In genomic region chr2:32157328-32157727, GRCm38 (mm10) we compare ENCODE assay signal across 12 mouse cellular contexts. TPM values are rescaled to one million over a fixed set of nuclear protein-coding genes. Genes with fewer than 3 reads are reported as not detected.
DNase-seq lines count a peak whose midpoint lies in the region; ATAC-seq lines count a peak whose summit lies in the region.
"Had no signal": no experiment of that assay in that cellular context is flagged by ENCODE, and none has a peak within 500 bp of the region (broad histone marks: within the 10 kb centered on the region; RNA-seq: fewer than 3 reads in every experiment).

No protein-coding gene starts in this region.

- 0 out of 2 replicates have a peak overlapping the region, but pooled peaks have one; percentile 6 for H3K4me2 ChIP-seq in heart, embryonic 13.5 days
- H3K4me2 ChIP-seq in hindbrain, embryonic 15.5 days = peak overlapping the region; percentile 8; the same call in 1 of the 2 replicates
- peak overlapping the region; percentile 5 for H3K4me2 ChIP-seq in midbrain, embryonic 15.5 days

- peak overlapping the region; percentile 64 for H3K9ac ChIP-seq in heart, embryonic 13.5 days
- H3K9ac ChIP-seq in hindbrain, embryonic 15.5 days = no peak overlapping the region
- no peak overlapping the region for H3K9ac ChIP-seq in midbrain, embryonic 15.5 days

- no peak overlapping the region for H3K4me3 ChIP-seq in heart, embryonic 13.5 days
- peak overlapping the region; percentile 32 for H3K4me3 ChIP-seq in embryonic facial prominence, embryonic 10.5 days
- no peak overlapping the region for H3K4me3 ChIP-seq in hindbrain, embryonic 15.5 days
- H3K4me3 ChIP-seq in midbrain, embryonic 15.5 days = no peak overlapping the region

- whole genome bisulfite sequencing in heart, embryonic 13.5 days = 49% methylated on average over 4 of the region's 4 CpGs
- WGBS in embryonic facial prominence, embryonic 10.5 days = 16% methylated on average over 4 of the region's 4 CpGs
- 14% methylated on average over 4 of the region's 4 CpGs for WGBS in hindbrain, embryonic 15.5 days
- WGBS in midbrain, embryonic 15.5 days = 12% methylated on average over 4 of the region's 4 CpGs

- H3K9me3 ChIP-seq in heart, embryonic 13.5 days = no peaks in the 10 kb centered on the region
- H3K9me3 ChIP-seq in embryonic facial prominence, embryonic 10.5 days = peaks cover 2% of the 10 kb centered on the region; the same call in 1 of the 2 replicates
- no peaks in the 10 kb centered on the region for H3K9me3 ChIP-seq in hindbrain, embryonic 15.5 days
- no peaks in the 10 kb centered on the region for H3K9me3 ChIP-seq in midbrain, embryonic 15.5 days

- H3K36me3 ChIP-seq in heart, embryonic 13.5 days = no peaks in the 10 kb centered on the region
- peaks cover 39% of the 10 kb centered on the region for H3K36me3 ChIP-seq in embryonic facial prominence, embryonic 10.5 days (replicated peaks)
- H3K36me3 ChIP-seq in hindbrain, embryonic 15.5 days = no peaks in the 10 kb centered on the region
- no peaks in the 10 kb centered on the region for H3K36me3 ChIP-seq in midbrain, embryonic 15.5 days (replicated peaks)

- no peak for DNase-seq in heart, postnatal 14 days
- no peak for DNase-seq in embryonic facial prominence, embryonic 10.5 days (ENCODE audit: low spot score)
- DNase-seq in frontal cortex, postnatal 36 days (ENCODE audit: low spot score in 2 of 2) = no peak
- no peak for DNase-seq in thymus, adult 18-20 months
- DNase-seq in right cerebral cortex, postnatal 14 days = no peak
- DNase-seq: cerebellum, postnatal 10 days; kidney, postnatal 36 days; retina, postnatal 1 day had no signal

- peak overlapping the region; percentile 17; the same call in 1 of the 2 replicates for H3K27ac ChIP-seq in heart, embryonic 13.5 days (replicated peaks)
- H3K27ac ChIP-seq in embryonic facial prominence, embryonic 10.5 days (replicated peaks) = peak overlapping the region; percentile 45
- peak overlapping the region; percentile 7 for H3K27ac ChIP-seq in hindbrain, embryonic 15.5 days (replicated peaks)
- peak overlapping the region; percentile 32 for H3K27ac ChIP-seq in midbrain, embryonic 15.5 days
- H3K27ac ChIP-seq: macrophage had no signal

- H3K27me3 ChIP-seq in heart, embryonic 13.5 days (replicated peaks) = no peaks in the 10 kb centered on the region
- H3K27me3 ChIP-seq in embryonic facial prominence, embryonic 10.5 days (replicated peaks; ENCODE audit: low read depth, poor library complexity, severe bottlenecking) = no peaks in the 10 kb centered on the region
- H3K27me3 ChIP-seq in hindbrain, embryonic 15.5 days = no peaks in the 10 kb centered on the region
- H3K27me3 ChIP-seq in midbrain, embryonic 15.5 days (replicated peaks) = no peaks in the 10 kb centered on the region

- no peak for ATAC-seq in heart, embryonic 13.5 days (ENCODE audit: extremely low read depth, insufficient number of reproducible peaks, low FRiP score, low TSS enrichment)
- ATAC-seq in hindbrain, embryonic 15.5 days (ENCODE audit: low FRiP score, low read depth) = no peak
- ATAC-seq in midbrain, embryonic 15.5 days (replicated peaks) = no peak

- intact Hi-C loops in heart, postnatal 14 days (cut with DNase I) = no loop called here

- peaks cover 93% of the 10 kb centered on the region for H3K4me1 ChIP-seq in heart, embryonic 13.5 days
- peaks cover 79% of the 10 kb centered on the region for H3K4me1 ChIP-seq in embryonic facial prominence, embryonic 10.5 days
- H3K4me1 ChIP-seq in hindbrain, embryonic 15.5 days (replicated peaks) = peaks cover 82% of the 10 kb centered on the region
- peaks cover 76% of the 10 kb centered on the region for H3K4me1 ChIP-seq in midbrain, embryonic 15.5 days

RNA-seq across cellular contexts. Expression of gene Prrc2b, which starts 6.4 kb away (rescaled TPM):
- polyA plus RNA-seq in heart, embryonic 13.5 days (2015; fragmentation: Nextera tagmentation; extraction: Ambion mirVana) = 24.5 and 25.1 TPM in 2 replicates
- total RNA-seq in heart, postnatal 14 days (2021) = 100 to 1,000 TPM in 1 of 2 experiments, 10 to 100 TPM in 1; 92.9 to 101 TPM
- 60.0 and 69.9 TPM in 2 replicates for polyA plus RNA-seq in embryonic facial prominence, embryonic 10.5 days (2016; fragmentation: Nextera tagmentation; extraction: Ambion mirVana)
- 79.7 and 81.1 TPM in 2 replicates for polyA plus RNA-seq in hindbrain, embryonic 15.5 days (2015; fragmentation: Nextera tagmentation; extraction: Ambion mirVana)
- 85.4 and 92.2 TPM in 2 replicates for polyA plus RNA-seq in midbrain, embryonic 15.5 days (2015; fragmentation: Nextera tagmentation; extraction: Ambion mirVana)
